Mouse (Mus musculus): ENCODE data around the gene Tmem132d.

GRCm38 (mm10) chr5:127950574-127950973 lies 482.3 kb downstream of the Tmem132d start:
- TF ChIP-seq GATA1 (IDR thresholded peaks at IDR 0.05; ENCODE audit: borderline replicate concordance, low read length) (no peak), FLI1 (IDR thresholded peaks at IDR 0.05; ENCODE audit: low read length) (no peak)

Measured in megakaryocyte, embryonic 14.5 days (primary cell).